Mouse (Mus musculus) bone marrow macrophage, adult 2 months (primary cell): ENCODE measurements around the gene Kalrn.

Experiments used
- CTCF ChIP-seq: IDR thresholded peaks from 2 replicates; pipeline ENCODE4 v1.5.1; 2012; ENCODE audit warnings: low read depth, mild to moderate bottlenecking, low read length, moderate library complexity
- POLR2A ChIP-seq: IDR thresholded peaks from 2 replicates; pipeline ENCODE4 v1.6.1; 2012; ENCODE audit warnings: mild to moderate bottlenecking, low read depth, low read length, borderline replicate concordance

GRCm38 (mm10) chr16:34274607-34275006 lies 298.7 kb downstream of the Kalrn start:
- TF ChIP-seq POLR2A (no peak), CTCF (no peak)
